Mouse (Mus musculus): Measurements from ENCODE around the gene Dgcr2. TPM values are rescaled to one million over a fixed set of nuclear protein-coding genes. Genes with fewer than 3 reads are reported as not detected.

The Dgcr2 gene
- polyA plus RNA-seq, 1 experiment from 2014 or later, result 105 TPM

- DNase-seq (ENCODE audit: low spot score) (no peak), ATAC-seq (ENCODE audit: low FRiP score) (no peak)
- no peak overlapping the region for H3K9ac ChIP-seq
- no peaks in the 10 kb centered on the region for H3K36me3 ChIP-seq (replicated peaks; ENCODE audit: control insufficient read depth, insufficient read depth)
- peaks cover 6% of the 10 kb centered on the region for H3K4me1 ChIP-seq (replicated peaks; ENCODE audit: control insufficient read depth, insufficient read depth, low read length)
- H3K4me2 ChIP-seq (replicated peaks), result no peak overlapping the region
- H3K27me3 ChIP-seq (ENCODE audit: control insufficient read depth, insufficient read depth, low read length), result no peaks in the 10 kb centered on the region
- no peak overlapping the region for H3K4me3 ChIP-seq (replicated peaks; ENCODE audit: low read length)
- WGBS, result 70% methylated on average over 5 of the region's 5 CpGs
- H3K27ac ChIP-seq, result no peak overlapping the region
- H3K9me3 ChIP-seq (ENCODE audit: control insufficient read depth, low read length), result no peaks in the 10 kb centered on the region
Measured at GRCm38 (mm10) chr16:17931906-17932460, 33.6 kb upstream of the Dgcr2 start.

GRCm38 (mm10) chr16:17929631-17930030 lies 31.3 kb upstream of the Dgcr2 start:
- peaks cover 13% of the 10 kb centered on the region for H3K4me1 ChIP-seq (replicated peaks; ENCODE audit: control insufficient read depth, insufficient read depth, low read length)
- H3K27ac ChIP-seq, result peak overlapping the region; percentile 82; the same call in 1 of the 2 replicates
- ATAC-seq (ENCODE audit: low FRiP score) (no peak), DNase-seq (ENCODE audit: low spot score) (no peak)
- H3K9ac ChIP-seq, result no peak overlapping the region
- peaks cover 19% of the 10 kb centered on the region for H3K36me3 ChIP-seq (replicated peaks; ENCODE audit: control insufficient read depth, insufficient read depth)
- H3K4me3 ChIP-seq (replicated peaks; ENCODE audit: low read length), result no peak overlapping the region
- WGBS, result 52% methylated on average over 2 of the region's 2 CpGs
- H3K4me2 ChIP-seq (replicated peaks), result no peak overlapping the region
- H3K9me3 ChIP-seq (ENCODE audit: control insufficient read depth, low read length), result no peaks in the 10 kb centered on the region
- H3K27me3 ChIP-seq (ENCODE audit: control insufficient read depth, insufficient read depth, low read length), result no peaks in the 10 kb centered on the region

- H3K4me2 ChIP-seq (replicated peaks), result no peak overlapping the region
- peak; percentile 0; the same call in 1 of the 2 replicates for ATAC-seq (ENCODE audit: low FRiP score)
- H3K4me3 ChIP-seq (replicated peaks; ENCODE audit: low read length), result no peak overlapping the region
- no peaks in the 10 kb centered on the region for H3K27me3 ChIP-seq (ENCODE audit: control insufficient read depth, insufficient read depth, low read length)
- DNase-seq (ENCODE audit: low spot score), result no peak
- WGBS, result 14% methylated on average over 2 of the region's 2 CpGs
- peaks cover 20% of the 10 kb centered on the region for H3K36me3 ChIP-seq (replicated peaks; ENCODE audit: control insufficient read depth, insufficient read depth)
- no peaks in the 10 kb centered on the region for H3K9me3 ChIP-seq (ENCODE audit: control insufficient read depth, low read length)
- H3K9ac ChIP-seq, result no peak overlapping the region
- H3K4me1 ChIP-seq (replicated peaks; ENCODE audit: control insufficient read depth, insufficient read depth, low read length), result peaks cover 13% of the 10 kb centered on the region
- H3K27ac ChIP-seq, result peak overlapping the region; percentile 82; the same call in 1 of the 2 replicates
Measured at GRCm38 (mm10) chr16:17929211-17929610, 30.8 kb upstream of the Dgcr2 start.

- peak; percentile 49 for ATAC-seq (ENCODE audit: low FRiP score)
- H3K4me2 ChIP-seq (replicated peaks), result peak overlapping the region; percentile 85
- peaks cover 13% of the 10 kb centered on the region for H3K4me1 ChIP-seq (replicated peaks; ENCODE audit: control insufficient read depth, insufficient read depth, low read length)
- peak; percentile 77 for DNase-seq (ENCODE audit: low spot score)
- H3K36me3 ChIP-seq (replicated peaks; ENCODE audit: control insufficient read depth, insufficient read depth), result peaks cover 20% of the 10 kb centered on the region
- H3K27ac ChIP-seq, result peak overlapping the region; percentile 82
- WGBS, result under 1% methylated on average over 9 of the region's 9 CpGs
- H3K27me3 ChIP-seq (ENCODE audit: control insufficient read depth, insufficient read depth, low read length), result no peaks in the 10 kb centered on the region
- H3K9ac ChIP-seq, result peak overlapping the region; percentile 92
- no peaks in the 10 kb centered on the region for H3K9me3 ChIP-seq (ENCODE audit: control insufficient read depth, low read length)
- peak overlapping the region; percentile 54 for H3K4me3 ChIP-seq (replicated peaks; ENCODE audit: low read length)
Measured at GRCm38 (mm10) chr16:17928627-17929104, 30.3 kb upstream of the Dgcr2 start.

GRCm38 (mm10) chr16:17928087-17928580 lies 29.8 kb upstream of the Dgcr2 start, which contains the start of gene Slc25a1:
TSS of gene Slc25a1 (minus strand) at chr16:17928219.
- peak within 1 kb of the TSS; percentile 92 for H3K9ac ChIP-seq
- H3K36me3 ChIP-seq (replicated peaks; ENCODE audit: control insufficient read depth, insufficient read depth), result peaks cover 20% of the 10 kb centered on the region
- ATAC-seq (ENCODE audit: low FRiP score) (peak; percentile 73), DNase-seq (ENCODE audit: low spot score) (peak; percentile 73)
- peak within 1 kb of the TSS; percentile 54 for H3K4me3 ChIP-seq (replicated peaks; ENCODE audit: low read length)
- H3K9me3 ChIP-seq (ENCODE audit: control insufficient read depth, low read length), result no peaks in the 10 kb centered on the region
- H3K4me2 ChIP-seq (replicated peaks), result peak within 1 kb of the TSS; percentile 85
- H3K27ac ChIP-seq, result peak within 1 kb of the TSS; percentile 82
- peaks cover 13% of the 10 kb centered on the region for H3K4me1 ChIP-seq (replicated peaks; ENCODE audit: control insufficient read depth, insufficient read depth, low read length)
- under 1% methylated on average over 47 of the region's 47 CpGs for WGBS
- H3K27me3 ChIP-seq (ENCODE audit: control insufficient read depth, insufficient read depth, low read length), result no peaks in the 10 kb centered on the region

GRCm38 (mm10) chr16:17927351-17928082 lies 29.2 kb upstream of the Dgcr2 start:
- ATAC-seq (ENCODE audit: low FRiP score) (peak; percentile 31), DNase-seq (ENCODE audit: low spot score) (no peak)
- peak overlapping the region; percentile 85 for H3K4me2 ChIP-seq (replicated peaks)
- H3K27me3 ChIP-seq (ENCODE audit: control insufficient read depth, insufficient read depth, low read length), result no peaks in the 10 kb centered on the region
- H3K9me3 ChIP-seq (ENCODE audit: control insufficient read depth, low read length), result no peaks in the 10 kb centered on the region
- H3K36me3 ChIP-seq (replicated peaks; ENCODE audit: control insufficient read depth, insufficient read depth), result peaks cover 20% of the 10 kb centered on the region
- peak overlapping the region; percentile 92 for H3K9ac ChIP-seq
- H3K4me3 ChIP-seq (replicated peaks; ENCODE audit: low read length), result peak overlapping the region; percentile 54
- WGBS, result under 1% methylated on average over 69 of the region's 72 CpGs
- H3K4me1 ChIP-seq (replicated peaks; ENCODE audit: control insufficient read depth, insufficient read depth, low read length), result peaks cover 18% of the 10 kb centered on the region
- H3K27ac ChIP-seq, result peak overlapping the region; percentile 82

- 1% methylated on average over 14 of the region's 14 CpGs for WGBS
- peak; percentile 7; the same call in 1 of the 2 replicates for ATAC-seq (ENCODE audit: low FRiP score)
- Histone ChIP-seq H3K4me3 (replicated peaks; ENCODE audit: low read length) (peak overlapping the region; percentile 88), H3K9me3 (ENCODE audit: control insufficient read depth, low read length) (no peaks in the 10 kb centered on the region), H3K9ac (peak overlapping the region; percentile 98), H3K27me3 (ENCODE audit: control insufficient read depth, insufficient read depth, low read length) (peaks cover 23% of the 10 kb centered on the region), H3K27ac (peak overlapping the region; percentile 93), H3K36me3 (replicated peaks; ENCODE audit: control insufficient read depth, insufficient read depth) (peaks cover 20% of the 10 kb centered on the region), H3K4me1 (replicated peaks; ENCODE audit: control insufficient read depth, insufficient read depth, low read length) (peaks cover 25% of the 10 kb centered on the region), H3K4me2 (replicated peaks) (peak overlapping the region; percentile 72)
- peak; percentile 44 for DNase-seq (ENCODE audit: low spot score)
Measured at GRCm38 (mm10) chr16:17922163-17922538, 23.8 kb upstream of the Dgcr2 start.

GRCm38 (mm10) chr16:17921325-17922162 lies 23.2 kb upstream of the Dgcr2 start:
- Histone ChIP-seq H3K36me3 (replicated peaks; ENCODE audit: control insufficient read depth, insufficient read depth) (peaks cover 20% of the 10 kb centered on the region), H3K9ac (peak overlapping the region; percentile 98), H3K4me3 (replicated peaks; ENCODE audit: low read length) (peak overlapping the region; percentile 88), H3K4me2 (replicated peaks) (peak overlapping the region; percentile 72), H3K27ac (peak overlapping the region; percentile 93), H3K4me1 (replicated peaks; ENCODE audit: control insufficient read depth, insufficient read depth, low read length) (peaks cover 19% of the 10 kb centered on the region), H3K9me3 (ENCODE audit: control insufficient read depth, low read length) (no peaks in the 10 kb centered on the region), H3K27me3 (ENCODE audit: control insufficient read depth, insufficient read depth, low read length) (peaks cover 29% of the 10 kb centered on the region)
- ATAC-seq (ENCODE audit: low FRiP score), result peak; percentile 94
- WGBS, result 2% methylated on average over 46 of the region's 47 CpGs
- peak; percentile 100 for DNase-seq (ENCODE audit: low spot score)

Data from hindbrain, embryonic 14.5 days (tissue).